Mouse (Mus musculus) thymus, adult 2 months (tissue): ENCODE measurements at regions not wholly inside any gene's neighbourhood (a gene's known extent, or its start where the extent isn't known, plus 50 kb on each side); places are given as distances from the start of the nearest gene placed in this dataset.

ENCODE experiments used
- CTCF ChIP-seq: fragments of 200-500 bp; IDR thresholded peaks from 2 replicates; pipeline ENCODE4 v1.5.1; 2012; ENCODE audit warnings: mild to moderate bottlenecking, control low read depth, low read length, moderate library complexity, borderline replicate concordance; ENCODE audit not compliant: control insufficient read depth, poor library complexity, insufficient read depth; ENCODE audit errors: extremely low read depth
- POLR2A ChIP-seq: fragments of 200-500 bp; IDR thresholded peaks from 2 replicates; pipeline ENCODE4 v1.6.1; 2012; ENCODE audit warnings: mild to moderate bottlenecking, low read length, control low read depth, moderate library complexity; ENCODE audit not compliant: control insufficient read depth, poor library complexity, insufficient read depth; ENCODE audit errors: extremely low read depth

DNA sequence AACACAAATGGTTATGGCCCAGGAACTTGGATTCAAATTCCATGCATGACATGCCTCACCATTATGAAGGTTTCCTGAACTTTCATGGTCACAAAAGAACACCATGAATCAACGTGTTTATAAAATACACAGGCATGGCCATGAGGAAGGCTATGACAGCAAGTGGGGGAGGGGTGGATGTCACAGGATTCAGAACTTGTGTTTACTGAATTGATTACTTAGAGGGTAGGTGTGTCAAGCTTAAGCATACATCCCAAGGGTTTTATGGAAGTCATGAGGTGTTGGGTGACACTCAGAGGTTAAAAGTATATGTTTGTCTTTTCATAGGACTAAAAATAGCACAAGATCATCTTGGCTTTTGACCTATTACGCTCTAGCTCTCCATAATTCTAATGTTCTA lies 61.3 kb upstream of the Insig1 start:
- TF ChIP-seq CTCF = no peak
- TF ChIP-seq POLR2A = no peak
